Mouse (Mus musculus) gastrocnemius, postnatal 14 days (tissue): Measurements from ENCODE around the gene Zrsr1. TPM values are rescaled to one million over a fixed set of nuclear protein-coding genes. Genes with fewer than 3 reads are reported as not detected.

Source experiments
- DNase-seq: peaks from one replicate; pipeline ENCODE4 v3.0.0; 2021; ENCODE audit warnings: mixed read lengths
- intact Hi-C: fragments of 180-260 bp; cut with DNase I; formaldehyde crosslinking; loops from one replicate; pipeline ENCODE4 v1.15.1; 2025; ENCODE audit warnings: low total_unique reads
- total RNA-seq, 2 experiments: library from RNA; stranded (reverse); gene quantifications; 2 replicates each; pipeline ENCODE4 v1.2.3; 2021

Gene Zrsr1
- total RNA-seq, 2 experiments from 2014 or later: 8.8 to 10.5 TPM

DNA sequence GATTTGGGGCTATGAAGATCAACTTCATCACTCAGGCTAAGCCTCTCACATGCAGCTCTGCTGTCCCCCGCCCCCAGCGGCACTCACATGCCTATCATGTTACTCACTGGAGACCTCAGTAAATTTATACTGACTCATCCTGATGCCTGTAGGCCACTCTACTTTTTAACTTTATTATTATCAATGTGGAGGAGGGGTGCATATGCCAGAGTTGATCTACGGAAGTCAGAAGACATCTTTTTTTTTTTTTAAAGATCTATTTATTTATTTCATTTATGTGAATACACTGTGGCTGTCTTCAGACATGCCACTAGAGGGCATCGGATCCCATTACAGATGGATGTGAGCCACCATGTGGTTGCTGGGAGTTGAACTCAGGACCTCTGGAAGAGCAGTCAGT is 6.3 kb upstream of the Zrsr1 start:
- DNase-seq: no peak
- intact Hi-C loops: no loop called here

DNA sequence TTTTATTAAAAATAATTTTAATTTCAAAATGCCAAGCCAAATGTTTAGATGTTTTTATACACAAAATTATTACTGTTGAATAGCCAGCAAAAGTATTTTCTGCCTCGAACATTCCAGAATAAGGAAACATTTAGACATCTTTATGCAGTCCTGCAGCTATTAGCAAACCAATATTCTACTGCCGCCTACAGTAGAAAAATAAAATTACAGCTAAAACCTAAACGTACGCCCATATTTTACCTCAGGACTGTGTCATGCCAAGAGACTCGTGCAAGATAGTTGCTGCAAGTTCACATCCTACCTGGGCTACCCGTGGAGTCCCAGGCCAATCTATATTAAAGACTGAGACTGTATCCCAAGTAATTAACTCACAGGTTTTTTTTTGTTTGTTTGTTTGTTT is 2.3 kb upstream of the Zrsr1 start:
- intact Hi-C loops: no loop called here
- no peak for DNase-seq

DNA sequence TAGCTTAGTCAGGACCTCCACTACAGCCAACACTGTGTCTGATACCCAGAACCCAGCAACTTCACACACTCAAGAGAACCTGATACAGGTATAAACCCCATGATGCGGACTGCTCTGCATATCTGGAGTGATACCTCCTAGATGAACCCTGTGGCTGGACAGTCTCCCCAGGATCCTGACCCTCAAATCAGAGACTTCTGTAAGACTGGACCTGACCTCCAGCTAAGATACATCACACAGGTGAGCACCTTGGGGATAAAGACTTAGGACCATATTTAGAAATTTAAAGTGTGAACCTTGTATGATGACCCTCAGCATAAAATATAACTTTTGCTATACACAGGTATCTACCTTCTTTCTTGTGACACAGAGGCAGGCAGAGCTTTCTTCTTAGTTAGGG is 1.3 kb upstream of the Zrsr1 start:
- DNase-seq: no peak
- intact Hi-C loops: no loop called here

DNA sequence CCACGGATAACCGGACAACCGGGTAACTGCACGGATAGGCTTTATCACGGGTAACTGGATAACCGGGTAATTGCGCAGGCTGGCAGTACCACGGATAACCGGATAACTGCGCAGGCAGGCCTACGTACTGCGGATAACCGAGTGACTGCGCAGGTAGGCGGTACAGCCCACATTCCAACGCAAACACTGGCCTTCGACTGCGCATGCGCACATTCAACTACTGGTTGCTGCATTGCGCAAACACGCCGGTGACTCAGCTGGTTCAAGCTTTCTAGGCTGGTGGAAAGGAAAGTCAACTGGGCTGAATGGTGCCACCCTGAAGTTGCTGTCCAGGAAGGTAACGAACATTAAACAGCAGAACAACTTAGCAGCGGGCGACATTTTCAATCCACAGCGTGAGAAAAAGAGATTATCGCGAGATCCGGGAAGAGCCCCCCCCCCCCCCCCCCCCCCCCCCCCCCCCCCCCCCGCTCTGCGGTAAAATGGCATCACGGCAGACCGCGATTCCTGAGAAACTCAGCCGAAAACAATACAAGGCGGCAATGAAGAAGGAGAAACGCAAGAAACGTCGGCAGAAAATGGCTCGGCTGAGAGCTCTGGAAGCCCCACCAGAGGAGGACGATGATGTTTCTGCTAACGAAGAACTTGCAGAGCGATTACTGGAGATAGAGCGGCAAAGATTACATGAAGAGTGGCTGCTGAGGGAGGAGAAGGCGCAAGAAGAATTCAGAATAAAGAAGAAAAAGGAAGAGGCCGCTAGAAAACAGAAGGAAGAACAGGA is 1.1 kb downstream of the Zrsr1 start:
- DNase-seq: peak; percentile 74
- intact Hi-C loops: no loop called here

DNA sequence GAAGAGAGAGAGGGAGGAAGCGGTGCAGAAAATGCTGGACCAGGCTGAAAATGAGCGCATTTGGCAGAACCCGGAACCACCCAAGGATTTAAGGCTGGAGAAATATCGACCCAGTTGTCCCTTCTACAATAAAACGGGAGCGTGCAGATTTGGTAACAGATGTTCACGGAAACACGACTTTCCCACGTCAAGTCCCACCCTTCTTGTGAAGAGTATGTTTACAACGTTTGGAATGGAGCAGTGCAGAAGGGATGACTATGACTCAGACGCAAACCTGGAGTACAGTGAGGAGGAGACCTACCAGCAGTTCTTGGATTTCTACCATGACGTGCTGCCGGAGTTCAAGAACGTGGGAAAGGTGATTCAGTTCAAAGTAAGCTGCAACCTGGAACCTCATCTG is 1.8 kb downstream of the Zrsr1 start:
- intact Hi-C loops: no loop called here
- no peak for DNase-seq

DNA sequence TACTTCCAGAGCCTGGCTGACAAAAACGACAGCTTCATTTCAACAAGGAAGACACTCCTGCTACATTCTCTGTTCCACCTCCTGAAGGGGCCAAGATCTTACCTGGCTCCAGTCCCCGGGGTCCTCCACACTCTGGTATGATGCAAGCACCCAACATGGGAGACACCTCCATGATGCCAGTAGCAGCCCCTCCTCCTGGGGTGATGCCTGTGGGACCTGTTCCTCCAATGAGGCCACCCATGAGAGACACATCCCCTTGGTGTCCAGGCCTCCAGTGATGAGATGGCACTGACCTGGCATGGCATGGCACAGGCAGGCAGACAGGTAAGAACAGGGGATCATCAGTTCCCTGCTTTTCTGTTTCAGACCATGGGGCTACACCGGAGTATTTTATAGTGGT is 6.4 kb downstream of the Zrsr1 start:
- no peak for DNase-seq
- intact Hi-C loops: no loop called here

DNA sequence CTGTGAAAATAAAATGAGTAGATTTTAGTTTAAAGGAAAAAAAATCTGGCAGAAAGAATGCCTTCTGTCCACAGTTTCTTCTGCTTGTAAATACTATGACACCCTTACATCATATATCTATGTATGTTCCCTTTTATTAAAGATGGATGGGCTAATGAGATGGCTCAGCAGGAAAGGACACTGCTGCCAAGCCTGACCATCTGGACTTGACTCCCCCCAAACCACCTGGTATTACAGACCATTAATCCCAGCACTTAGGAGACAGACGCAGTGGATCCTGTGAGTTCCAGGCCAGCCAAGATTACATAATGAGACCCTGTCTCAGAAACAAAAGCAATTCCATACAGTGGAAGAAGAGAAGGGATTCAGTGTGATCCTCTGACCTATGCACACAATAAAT is 6.9 kb downstream of the Zrsr1 start:
- no peak for DNase-seq
- intact Hi-C loops: no loop called here

DNA sequence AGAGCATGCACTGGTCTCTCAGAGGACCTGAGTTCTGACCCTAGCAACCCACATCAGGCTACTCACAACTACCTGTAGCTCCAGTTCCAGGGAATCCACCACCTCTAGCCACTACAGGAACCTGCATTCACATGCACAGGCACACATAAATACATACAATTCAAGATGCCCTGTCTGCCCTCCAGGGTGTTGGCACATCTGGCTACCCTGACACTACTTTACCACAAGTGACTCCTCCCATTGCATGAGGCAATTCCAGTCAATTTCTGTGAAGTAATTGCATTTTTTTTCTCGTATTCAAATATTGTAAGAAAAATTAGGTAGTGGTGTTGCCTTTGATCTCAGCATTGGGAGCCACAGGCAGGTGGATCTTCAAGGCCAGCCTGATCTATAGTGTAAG is 7.4 kb downstream of the Zrsr1 start:
- DNase-seq: no peak
- intact Hi-C loops: no loop called here

DNA sequence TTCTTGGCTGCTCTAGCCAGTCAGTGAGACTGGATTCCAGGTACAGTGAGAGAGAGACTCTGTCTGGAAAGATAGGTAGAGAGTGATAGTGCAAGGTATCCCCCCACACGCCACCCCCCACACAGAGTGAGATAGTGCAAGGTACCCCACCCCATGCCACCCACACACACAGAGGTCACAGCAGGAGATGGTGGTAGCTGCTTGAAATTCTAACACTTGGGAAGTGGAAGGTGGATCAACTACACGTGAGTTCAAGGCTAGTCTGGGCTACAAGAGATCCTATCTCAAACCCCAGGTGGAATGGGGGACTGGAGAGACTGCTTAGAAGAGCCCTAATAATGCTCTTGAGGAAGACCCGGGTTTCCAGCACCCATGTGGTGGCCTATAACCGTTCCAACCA is 9.2 kb downstream of the Zrsr1 start:
- intact Hi-C loops: no loop called here
- no peak for DNase-seq

DNA sequence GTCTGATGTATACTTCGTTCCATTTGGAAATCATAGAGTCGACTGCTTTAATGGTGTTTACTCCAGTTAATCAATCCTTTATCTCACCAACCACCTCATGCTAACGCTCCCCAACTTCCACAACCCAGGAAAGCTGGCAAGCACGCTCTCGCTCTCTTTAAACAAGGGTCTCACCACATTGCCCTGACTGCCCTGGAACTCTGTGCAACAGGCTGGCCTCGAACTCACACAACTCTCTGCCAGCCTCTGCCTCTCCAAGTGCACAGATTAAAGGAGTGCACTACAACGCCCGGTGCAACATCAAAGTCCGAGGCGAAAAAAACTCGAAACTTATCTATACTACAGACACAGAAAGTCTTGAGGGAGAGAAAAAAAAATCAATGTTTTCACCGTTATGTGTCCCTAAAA is 9.7 kb downstream of the Zrsr1 start:
- no peak for DNase-seq
- intact Hi-C loops: no loop called here

DNA sequence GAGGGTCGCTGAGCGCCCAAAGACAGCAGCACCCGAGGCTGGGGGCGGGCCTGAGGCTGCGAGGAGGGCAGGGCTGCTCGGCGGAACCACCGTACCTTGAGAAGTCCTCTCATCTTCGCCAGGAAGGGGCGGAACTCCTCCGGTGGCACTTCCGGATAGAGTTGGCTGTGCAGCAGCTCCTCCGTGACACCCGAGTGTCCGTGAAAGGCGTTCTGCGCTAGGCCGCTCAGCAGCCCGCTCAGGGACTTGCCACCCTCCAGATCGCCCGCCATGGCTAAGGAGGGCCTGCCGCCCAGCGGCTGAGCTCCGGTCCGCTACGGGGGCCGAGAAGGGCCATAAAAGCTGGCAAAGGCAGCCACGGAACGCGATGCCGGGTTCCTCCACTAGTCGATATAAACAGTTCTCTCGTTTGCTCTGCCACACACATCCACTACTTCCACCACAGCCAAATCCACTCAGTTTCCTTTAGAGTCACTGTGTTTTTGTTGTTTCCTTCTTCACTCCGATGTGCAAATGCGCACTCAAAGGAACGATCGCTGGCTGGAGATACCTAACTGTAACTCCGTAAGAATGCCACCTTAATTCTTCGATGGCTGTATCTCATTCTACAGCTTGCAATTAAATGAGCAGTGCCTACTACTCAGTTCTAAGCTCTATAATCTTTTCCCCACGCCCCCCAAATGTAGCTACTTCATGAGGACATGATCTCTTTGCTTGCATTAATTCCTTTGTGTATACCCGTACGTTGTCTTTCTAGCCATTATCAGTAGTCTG is 10.4 kb downstream of the Zrsr1 start, which contains the start of the genes Gm28048 and Commd1:
Gene Gm28048, minus strand, starts transcription at position 107 of the 774 bp plus-strand sequence.
Gene Commd1, minus strand, starts transcription at position 399 of the 774 bp plus-strand sequence.
- peak; percentile 98 for DNase-seq
- intact Hi-C loops: no loop called here

DNA sequence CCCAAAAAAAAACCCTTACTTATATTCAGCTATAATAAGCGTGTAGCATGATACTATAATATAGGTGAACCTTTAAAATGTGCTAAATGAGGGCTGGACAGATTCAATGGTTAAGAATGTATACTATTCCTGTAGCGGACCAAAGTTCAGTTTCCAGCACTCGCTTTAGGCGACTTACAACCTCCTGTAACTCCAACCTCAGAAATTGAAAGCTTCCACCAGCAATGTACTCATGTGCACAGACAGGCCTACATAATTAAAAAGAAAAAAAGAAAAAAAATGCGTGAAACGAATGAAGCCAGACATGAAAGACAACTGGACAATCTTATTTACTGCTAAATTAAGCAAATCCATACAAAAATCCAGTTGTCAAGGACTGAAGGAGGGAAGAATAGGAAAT is 11.0 kb downstream of the Zrsr1 start:
- intact Hi-C loops: no loop called here
- DNase-seq: no peak

DNA sequence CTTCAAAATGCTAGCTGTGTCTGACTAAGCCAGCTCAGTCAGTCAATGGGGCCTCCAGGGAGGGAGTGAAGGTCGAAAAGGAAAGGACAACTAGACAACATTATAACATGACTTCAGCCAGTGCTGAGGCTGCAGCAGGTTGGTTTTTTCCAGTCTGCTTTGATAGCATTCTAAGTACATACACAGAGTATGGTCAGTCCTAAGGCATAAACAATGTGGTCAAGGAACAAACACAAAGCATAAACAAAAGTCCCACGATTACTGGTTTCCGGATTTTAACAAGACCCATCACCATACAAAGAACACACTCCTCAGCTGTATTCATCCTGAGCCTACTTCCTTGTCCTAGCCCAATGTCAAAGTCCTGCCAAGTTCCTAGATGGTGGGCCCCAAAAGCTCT is 13.7 kb downstream of the Zrsr1 start:
- DNase-seq: no peak
- intact Hi-C loops: no loop called here

DNA sequence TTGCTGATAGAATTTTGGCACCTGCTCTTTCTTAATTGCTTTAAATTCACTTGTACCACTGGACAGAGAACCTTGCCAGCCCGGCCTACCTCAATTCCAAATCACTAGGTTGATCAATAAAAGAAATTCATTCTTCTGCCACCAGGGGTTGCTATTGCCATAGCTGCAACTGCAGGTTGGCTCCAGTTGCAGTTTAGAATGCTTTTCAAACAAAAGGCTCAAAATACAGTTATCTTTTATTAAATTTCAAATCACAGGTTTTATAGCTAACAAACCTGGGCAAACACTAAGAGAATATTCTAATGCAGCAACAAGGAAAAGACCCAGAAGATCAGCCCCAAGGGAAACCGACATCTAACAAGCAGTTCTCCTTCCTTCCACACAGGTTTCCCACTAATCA is 15.6 kb downstream of the Zrsr1 start:
- peak; percentile 17 for DNase-seq
- intact Hi-C loops: no loop called here

DNA sequence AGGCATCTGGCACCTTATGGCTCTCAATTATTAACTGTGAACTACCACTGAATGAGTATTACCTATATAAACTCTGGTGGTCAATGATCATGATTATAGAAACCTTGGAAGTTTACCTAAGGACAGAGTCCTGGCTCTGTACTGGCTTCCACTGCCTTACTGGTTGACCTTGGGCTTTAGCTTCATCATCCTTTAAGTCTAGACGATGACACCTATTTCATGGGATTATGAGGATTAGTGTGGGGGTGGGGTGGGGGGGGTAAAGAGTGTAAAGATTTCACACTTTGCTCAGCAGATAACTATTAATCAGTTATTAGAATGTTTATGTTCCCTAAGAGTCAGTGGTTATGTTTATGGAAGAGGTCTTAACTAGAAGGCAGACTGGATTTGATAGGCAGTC is 18.0 kb downstream of the Zrsr1 start:
- no peak for DNase-seq
- intact Hi-C loops: loop anchor here (5.0 kb wide), 1 partner anchor 283 kb away; no protein-coding TSS in a partner anchor

DNA sequence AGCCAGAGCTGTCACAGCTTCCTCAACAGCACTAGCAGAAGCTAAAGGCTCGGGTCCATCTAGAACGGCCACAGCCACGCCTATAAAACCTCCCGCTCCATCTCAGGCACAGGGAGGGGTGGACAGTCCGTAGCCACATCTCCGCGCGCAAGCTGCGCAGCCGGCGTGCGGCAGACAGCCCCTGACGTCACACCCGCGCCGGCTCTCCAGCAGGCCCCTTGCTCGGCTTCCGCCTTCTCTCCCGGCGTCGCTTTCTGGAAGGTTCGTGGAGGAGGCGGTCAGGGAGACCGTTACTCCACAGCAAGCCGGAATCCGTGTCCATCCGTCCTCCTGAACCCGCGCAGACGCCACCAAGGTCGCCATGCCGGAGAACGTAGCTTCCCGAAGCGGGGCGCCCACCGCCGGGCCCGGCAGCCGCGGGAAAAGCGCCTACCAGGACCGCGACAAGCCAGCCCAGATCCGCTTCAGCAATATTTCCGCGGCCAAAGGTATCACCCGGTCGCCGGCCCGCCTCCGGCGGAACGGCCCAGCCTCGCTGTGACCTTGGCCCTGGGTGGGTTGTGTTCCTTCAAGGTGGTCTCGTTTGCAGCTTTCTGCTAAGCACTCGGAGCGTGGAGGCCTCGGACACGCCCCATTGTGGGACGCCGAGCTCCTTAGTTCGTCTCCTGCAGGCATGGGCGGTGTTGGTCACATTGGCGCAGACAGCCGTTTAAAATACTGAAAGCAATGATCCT is 18.8 kb downstream of the Zrsr1 start, which contains the start of gene Cct4:
Gene Cct4, plus strand, starts transcription at position 127 of the 734 bp plus-strand sequence.
- intact Hi-C loops: loop anchor here (5.0 kb wide), 1 partner anchor 282 kb away; no protein-coding TSS in a partner anchor
- peak; percentile 94 for DNase-seq

DNA sequence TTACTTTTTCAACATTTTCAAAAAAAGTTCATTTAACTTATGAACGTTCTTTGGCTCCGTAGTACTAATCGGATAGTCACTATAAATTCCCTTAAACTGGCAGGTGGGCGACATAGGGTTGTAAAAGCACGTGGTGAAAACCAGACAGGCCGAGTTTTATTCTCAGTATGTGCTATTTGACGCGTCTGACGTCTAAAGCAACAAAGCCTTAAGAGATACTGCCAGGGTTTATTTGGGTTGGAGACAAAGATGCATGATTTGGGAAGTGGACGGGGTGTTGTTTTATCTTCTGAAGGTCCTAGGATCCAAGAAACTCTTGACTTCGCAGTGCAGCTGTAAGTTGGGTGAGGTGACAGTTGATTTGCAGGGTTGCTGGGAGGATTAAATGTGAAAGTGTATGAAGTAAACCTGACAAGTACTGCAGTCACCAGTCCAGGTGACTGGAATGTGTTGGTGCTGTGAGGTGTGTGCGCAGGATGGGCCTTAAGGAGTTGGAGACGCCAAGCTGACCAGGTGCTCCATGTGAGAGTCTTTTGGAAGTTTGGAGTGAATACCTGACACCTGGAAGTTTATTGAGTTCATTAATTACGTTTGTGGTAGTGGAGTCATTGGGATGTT is 19.5 kb downstream of the Zrsr1 start:
- intact Hi-C loops: loop anchor here (5.0 kb wide), 1 partner anchor 281 kb away; no protein-coding TSS in a partner anchor
- no peak for DNase-seq

DNA sequence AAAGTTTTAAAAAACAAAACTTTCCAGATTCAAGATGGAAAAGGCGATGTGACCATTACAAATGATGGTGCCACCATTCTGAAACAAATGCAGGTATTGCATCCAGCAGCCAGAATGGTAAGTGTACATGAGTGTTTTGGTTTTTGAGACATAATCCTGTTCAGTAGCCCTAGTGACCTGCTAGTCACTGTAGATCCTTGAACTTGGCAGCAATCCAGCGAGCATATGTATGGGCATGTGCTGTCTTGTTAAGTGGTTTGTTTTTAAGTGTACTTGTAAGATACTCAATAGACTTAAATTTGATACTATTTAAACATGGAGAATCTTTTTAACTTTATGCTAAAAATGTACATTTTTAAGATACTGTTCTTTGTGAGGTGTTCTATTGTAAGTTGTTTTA is 22.5 kb downstream of the Zrsr1 start:
- DNase-seq: no peak
- intact Hi-C loops: loop anchor here (5.0 kb wide), 1 partner anchor 278 kb away; no protein-coding TSS in a partner anchor

DNA sequence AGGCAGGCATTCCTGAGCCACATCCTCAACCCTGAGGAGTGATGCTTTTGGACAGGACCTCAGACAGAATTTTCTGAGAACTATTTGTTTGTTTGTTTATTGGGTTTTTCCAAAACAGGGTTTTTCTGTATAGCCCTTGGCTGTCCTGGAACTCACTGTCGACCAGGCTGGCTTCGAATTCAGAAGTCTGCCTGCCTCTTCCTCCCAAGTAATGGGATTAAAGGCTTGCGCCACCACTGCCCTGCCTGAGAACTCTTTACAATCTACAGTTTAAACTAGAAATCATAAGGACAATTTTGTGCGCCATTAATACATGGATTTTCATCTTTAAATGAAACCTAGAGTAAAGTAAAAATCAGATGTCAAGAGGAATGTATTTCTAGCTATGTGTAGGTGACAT is 23.7 kb downstream of the Zrsr1 start:
- intact Hi-C loops: no loop called here
- no peak for DNase-seq

DNA sequence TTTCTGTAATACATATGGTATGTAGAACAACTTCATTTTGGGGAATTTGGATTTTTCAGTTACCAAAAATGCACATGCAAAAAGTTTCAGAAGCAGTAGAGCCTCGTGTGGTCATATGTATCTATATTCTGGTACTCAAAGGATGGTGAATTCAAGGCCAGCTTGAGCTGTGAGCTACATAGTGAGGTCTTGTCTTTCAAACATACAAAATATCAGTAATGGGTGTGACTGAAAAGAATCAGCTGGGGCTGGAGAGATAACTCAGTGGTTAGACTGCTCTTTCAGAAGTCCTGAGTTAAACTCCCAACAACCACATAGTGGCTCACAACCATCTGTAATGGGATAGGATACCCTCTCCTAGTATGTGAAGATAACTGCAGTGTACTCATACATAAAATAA is 26.5 kb downstream of the Zrsr1 start:
- intact Hi-C loops: no loop called here
- DNase-seq: no peak
